Mouse (Mus musculus) adrenal gland, adult (tissue): ENCODE data around the gene Slc46a2.

Experiments
- DNase-seq, 2 experiments: peaks; one replicate each; pipeline ENCODE4 v3.0.0; 2022 to 2023; ENCODE audit warnings: low spot score in 1 of 2; ENCODE audit not compliant: inconsistent age in 2 of 2

Slc46a2 gene

DNA sequence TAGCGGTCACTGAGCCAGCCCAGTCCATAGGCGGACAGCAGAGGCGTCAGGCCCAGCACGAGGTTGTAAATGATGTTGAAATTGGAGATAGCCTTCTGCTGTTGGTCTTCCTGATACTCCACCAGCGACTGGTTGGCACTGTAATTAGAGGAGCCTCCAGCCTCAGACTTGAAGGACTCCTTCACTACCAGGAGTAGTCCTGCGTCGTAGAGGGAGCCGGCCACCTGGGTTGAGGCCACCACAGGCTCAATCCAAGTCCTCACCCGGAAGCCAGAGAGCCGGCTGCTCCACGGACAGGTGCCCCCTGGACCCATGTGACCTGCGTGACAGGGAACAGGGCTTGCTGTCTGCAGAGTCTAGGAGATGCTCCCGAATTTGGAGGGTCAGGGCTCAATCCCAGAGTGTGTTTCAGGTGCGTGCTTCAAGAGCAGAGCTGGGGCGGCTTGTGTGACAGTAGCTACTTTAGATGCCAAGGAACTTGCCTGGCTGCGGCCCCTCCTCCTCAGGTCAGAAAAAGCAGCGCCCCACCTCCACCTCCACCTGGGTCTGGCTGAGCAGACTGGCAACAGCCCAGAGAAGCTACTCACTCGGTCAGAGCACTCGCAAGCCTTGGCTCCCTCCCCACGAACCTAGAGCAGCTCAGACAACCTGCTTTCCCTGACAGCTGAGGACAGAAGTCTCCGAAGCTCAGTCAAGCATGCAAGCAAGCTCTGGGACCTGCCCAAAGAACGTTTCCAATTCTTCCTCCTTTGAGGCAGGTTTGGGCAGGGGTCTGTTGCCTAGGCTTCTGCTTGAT lies at the start of gene Slc46a2:
Gene Slc46a2 (minus strand): TSS at position 449 of the 796 bp plus-strand sequence.
- no peak for DNase-seq

DNA sequence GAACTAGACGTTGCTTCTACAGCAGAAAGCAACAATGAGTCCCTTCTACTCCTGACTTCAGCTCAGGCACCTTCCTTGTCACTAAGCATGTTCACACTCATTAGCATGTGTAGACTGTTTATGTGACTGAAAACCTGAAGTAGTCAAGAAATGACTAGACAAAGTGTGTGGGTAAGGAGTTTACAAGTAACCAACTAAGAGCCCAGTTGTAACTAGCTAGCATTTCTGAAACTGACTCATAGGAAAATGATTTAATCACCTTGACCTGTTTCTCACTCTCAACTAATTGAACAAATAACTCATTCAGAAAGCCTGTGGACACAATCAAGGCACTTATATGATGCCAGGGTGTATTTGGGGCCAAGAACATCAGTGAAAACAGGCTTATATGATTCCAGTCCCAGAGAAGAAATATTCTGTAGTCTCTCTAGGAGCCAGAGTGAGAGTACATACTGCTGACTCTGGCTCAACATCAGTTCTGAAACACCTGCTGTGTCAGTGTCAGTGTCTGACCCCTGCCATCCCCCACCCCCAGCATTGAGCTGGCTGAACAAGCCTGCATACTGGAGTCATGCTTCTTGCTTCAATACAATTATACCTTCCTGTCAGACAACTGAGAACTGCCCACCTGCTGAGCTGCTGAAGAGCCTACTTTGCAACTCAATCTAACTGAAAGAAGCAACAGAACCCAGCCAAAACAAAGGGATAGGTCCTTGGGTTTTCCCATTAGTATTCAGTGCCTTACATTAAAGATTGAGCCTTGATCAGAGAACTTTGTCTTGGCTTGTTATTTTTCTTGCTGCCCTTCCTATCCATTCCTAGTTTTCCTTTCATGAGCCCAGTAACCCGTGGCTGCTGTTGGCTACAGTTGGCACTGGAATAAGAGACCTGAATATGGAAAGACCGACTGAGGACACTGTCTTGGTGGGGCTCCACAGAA lies 48.8 kb upstream of the Slc46a2 start, which contains the start of gene Mup6:
Gene Mup6 (plus strand): TSS at position 890 of the 940 bp plus-strand sequence.
- no peak for DNase-seq

GRCm38 (mm10) chr4:59960610-59961009 lies 45.8 kb upstream of the Slc46a2 start, which contains the start of gene Mup4:
Mup4 (minus strand) TSS chr4:59960710.
- DNase-seq: no peak

DNA sequence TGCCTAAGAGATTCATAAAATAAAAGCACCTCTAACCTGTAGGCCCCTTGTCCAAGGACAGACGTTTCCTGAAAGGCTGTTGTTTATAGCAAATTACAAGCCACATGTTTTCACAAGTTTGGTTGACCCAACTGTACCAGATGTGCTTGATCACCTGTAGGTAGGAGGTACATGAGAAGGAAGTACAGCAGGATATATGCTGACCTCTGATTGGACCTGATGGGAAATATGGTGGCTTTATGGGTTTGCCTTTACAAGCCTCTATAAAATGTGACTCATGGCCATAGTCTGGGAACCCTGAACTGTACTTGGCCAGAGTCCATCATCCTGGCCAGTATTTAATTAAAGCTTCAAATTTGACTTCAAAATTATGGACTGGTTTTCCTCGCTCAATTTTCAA lies 22.7 kb upstream of the Slc46a2 start:
- no peak for DNase-seq

DNA sequence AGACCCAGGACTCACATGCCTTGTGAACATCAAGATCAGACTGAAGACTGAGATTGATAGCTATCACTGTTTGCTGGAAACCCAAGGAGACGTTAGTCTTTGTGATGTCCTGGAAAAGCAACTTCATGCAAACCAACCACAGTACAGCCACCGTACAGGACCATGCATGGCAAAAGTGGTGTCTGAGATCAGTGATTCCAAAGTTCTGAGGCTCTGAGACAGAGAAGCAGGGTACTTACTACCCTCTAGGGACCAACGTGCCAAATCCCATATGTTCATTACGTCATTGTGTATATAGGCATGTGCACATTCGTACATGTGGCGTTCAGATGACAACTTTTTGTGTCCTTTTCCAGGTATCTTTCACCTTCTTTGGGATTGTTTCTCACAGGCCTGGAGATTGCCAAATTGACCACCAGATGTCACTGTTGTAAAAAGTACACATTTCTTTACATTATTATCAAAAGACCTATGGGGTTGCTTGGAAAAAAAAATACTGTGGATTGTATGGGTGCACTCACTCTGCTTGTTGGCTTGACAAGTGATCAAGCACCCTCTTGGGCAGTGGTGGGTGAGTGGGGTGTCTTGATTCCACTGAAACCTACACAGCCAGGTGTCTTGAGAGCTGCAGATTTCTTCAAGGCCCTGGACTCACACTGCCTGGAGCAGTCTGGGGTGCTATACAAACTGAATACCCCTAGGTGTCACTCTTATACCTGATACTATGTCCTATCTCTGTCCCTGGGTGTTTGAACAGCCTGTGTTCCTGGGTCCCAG lies 17.8 kb upstream of the Slc46a2 start:
- DNase-seq: peak in 1 of 2 experiments; percentile 33

DNA sequence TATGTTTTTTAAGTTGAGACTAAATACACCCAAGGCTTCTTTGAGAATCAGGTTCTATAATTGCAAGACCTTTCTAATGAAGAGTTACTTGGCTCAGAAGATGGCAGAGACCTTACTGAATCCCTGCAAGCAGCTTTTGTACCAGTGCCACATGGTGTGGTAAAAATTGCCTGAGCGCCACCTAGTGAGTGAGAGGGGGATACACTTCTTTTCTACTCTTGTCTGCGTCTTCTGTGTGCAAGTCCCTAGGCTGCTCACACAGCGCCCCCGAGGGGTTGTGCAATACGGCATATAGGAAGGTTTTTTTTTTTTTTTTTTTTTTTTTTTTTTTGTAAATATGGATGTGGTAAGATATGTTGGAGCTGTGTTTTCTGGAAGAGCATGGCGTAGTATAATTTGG lies 13.5 kb upstream of the Slc46a2 start:
- DNase-seq: peak; percentile 63 to 79

DNA sequence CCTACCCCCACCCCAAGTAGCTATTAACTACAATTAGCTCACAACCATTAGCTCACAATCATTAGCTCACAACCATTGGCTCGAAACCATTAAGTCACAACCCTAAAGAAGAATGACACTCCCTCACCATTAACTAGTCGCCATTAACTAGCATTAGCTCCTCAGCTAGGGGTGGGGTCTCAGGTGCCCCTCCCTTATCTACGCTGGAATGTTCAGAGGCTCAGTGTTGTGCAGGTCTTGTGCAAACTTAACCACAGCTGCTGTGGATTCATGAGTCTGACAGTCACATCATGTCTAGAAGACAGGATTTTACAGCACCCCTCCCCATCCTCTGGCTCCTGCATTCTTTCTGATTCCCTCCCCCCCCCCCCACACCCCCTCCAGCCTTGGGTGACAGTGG lies 12.8 kb upstream of the Slc46a2 start:
- no peak for DNase-seq

DNA sequence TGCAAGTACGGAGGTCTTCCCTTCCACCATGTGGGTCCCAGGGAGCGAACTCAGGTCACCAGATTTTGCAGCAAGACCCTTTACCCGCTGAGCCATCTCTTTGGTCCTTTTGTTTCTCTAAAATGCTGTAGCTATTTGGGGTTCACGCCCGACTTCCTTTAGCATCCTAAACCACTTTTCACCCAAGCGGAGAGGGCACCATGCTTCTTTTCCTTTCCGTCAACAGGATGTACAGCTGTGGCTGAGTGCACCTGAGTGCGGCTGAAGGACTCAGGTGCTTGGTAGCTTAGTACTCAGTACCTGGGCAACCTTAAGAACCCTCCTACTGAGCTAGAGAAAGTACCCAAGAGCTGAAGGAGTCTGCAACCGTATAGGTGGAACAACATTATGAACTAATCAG lies 10.2 kb upstream of the Slc46a2 start:
- no peak for DNase-seq

- DNase-seq: no peak
These were observed 3.1 kb upstream of the Slc46a2 start for GRCm38 (mm10) chr4:59917966-59918365.

GRCm38 (mm10) chr4:59908785-59909184 lies 6.1 kb downstream of the Slc46a2 start:
- DNase-seq: no peak

DNA sequence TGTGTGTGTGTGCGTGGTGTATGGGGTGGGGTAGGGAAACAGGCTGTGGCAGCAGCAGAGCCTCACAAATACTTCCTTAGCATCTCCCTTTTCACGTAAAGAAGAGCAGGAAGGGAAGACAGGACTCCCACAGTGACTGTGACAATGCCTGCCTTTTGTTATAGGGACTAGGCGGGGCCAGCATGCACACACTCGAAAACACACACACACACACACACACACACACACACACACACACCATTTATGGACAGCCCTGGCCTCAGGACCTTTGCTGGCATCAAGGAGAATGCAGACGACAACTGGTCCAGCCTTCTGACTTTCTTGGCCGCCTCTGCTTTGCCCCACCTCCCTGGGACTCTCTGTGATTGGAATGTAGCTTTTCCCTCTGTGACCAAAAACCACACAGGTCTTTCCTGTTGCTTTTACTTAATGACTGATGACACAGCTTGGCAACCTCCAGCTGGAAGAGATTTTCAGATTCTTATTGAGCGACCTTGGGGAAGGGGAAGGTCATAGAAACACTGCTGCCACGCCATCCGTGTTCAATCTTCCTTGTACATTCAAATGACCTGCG lies 7.1 kb downstream of the Slc46a2 start:
- DNase-seq: peak in 1 of 2 experiments; percentile 38

- no peak for DNase-seq
These were observed 7.8 kb downstream of the Slc46a2 start for GRCm38 (mm10) chr4:59907092-59907491.

- DNase-seq: peak in 1 of 2 experiments; percentile 37
These were observed 12.3 kb downstream of the Slc46a2 start for GRCm38 (mm10) chr4:59902547-59902946.

GRCm38 (mm10) chr4:59901810-59902209 lies 13.0 kb downstream of the Slc46a2 start:
- no peak for DNase-seq

- no peak for DNase-seq
These were observed 16.3 kb downstream of the Slc46a2 start for GRCm38 (mm10) chr4:59898521-59898919.

DNA sequence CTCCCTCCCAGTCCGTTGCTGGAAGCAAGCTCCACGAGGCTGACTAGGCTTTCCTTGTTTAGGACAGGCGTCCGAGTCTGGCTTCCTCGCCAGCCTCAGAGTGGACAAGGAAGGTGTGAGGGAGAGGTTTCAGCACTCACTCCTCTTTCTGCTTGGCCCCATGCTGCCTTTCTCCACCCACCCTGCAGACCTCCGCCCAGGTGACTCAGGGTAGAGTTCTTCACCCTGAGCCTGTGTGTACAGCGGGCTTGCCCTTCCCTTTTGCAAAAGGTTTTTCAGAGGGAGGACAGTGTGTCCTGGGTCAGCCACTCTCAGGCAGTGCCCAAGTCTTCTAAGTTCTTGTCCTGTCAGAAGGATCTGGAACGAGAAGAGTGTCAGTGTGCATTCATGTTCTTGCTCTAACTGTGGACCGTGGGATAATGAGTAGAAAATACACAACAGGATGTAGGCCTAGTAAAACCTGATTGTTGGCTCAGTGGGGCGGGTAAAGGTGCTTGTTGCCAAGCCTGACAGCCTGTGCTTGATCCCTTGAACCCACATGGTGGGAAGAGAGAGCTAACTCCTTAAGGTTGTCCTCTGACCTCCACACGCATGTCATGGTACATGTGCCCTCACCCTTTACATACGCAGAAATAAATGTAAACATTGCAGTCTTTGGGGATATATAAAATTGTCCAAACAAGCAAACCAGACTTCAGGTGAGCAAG lies 16.9 kb downstream of the Slc46a2 start:
- DNase-seq: peak in 1 of 2 experiments; percentile 40

DNA sequence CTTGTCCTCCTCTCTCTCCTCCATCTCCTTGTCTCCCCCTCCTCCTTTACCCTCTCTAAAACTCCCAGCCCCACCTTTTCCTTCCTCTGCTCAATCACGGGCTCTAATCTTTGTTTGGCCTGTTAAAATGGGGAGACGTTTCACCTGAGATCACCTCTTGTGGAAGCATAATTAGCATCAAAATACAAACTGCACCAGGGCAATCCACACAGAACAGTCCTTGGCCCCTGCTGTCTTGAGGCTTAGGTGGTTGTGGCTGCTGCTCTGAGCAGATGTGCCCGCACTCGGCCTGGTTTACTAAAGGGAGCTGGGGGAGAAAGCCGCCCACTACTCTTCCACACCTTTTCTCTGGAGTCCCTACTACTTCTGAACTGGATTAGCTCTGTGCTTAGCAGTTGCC lies 18.9 kb downstream of the Slc46a2 start:
- no peak for DNase-seq

GRCm38 (mm10) chr4:59894977-59895575 lies 19.8 kb downstream of the Slc46a2 start:
- no peak for DNase-seq

DNA sequence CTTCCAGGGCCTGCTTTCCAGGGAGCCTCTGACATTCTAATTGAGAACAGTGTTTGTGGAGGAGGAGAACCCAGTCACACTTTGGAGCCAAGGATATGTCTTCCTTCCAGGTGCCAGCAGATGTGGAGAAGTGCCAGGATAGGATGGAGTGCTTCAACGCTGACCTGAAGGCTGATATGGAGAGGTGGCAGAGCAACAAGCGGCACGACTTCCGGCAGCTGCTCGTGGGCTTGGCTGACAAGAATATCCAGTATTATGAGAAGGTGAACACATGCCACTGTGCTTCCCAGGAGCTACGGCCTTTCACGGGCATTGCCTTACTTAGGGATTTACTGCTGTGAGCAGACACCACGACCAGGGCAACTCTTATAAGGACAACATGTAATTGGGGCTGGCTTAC lies 20.4 kb downstream of the Slc46a2 start:
- no peak for DNase-seq

DNA sequence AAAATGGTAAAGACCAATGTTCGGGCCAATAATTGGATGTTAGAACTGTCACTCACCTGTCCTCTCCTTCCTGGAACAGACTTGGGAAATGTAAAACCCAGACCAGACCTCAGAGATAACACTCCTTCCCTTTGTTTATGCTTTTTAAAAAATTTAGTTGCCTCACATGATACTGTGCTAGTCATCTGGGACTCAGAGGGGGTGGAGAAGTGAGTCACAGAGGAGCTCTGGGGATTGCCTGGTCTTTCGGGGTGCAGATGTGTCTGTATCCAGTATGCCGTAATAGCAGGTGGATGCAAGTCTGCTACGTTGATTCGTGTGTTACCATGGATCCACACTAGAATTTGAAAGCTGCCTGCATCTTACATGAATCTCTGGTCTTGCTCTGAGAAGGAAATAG lies 22.1 kb downstream of the Slc46a2 start:
- DNase-seq: no peak
